Mouse (Mus musculus): Measurements from ENCODE around the gene Ndufa8. TPM values are rescaled to one million over a fixed set of nuclear protein-coding genes. Genes with fewer than 3 reads are reported as not detected.

Ndufa8 gene
- polyA plus RNA-seq, 1 experiment from 2014 or later, result 169 TPM

- no peaks in the 10 kb centered on the region for H3K27me3 ChIP-seq
- H3K27ac ChIP-seq, result no peak overlapping the region
- no peak overlapping the region for H3K4me3 ChIP-seq (replicated peaks)
- H3K36me3 ChIP-seq (replicated peaks), result no peaks in the 10 kb centered on the region
- H3K9ac ChIP-seq, result no peak overlapping the region
- H3K4me2 ChIP-seq, result no peak overlapping the region
- no peaks in the 10 kb centered on the region for H3K9me3 ChIP-seq
- ATAC-seq (ENCODE audit: low FRiP score), result no peak
- H3K4me1 ChIP-seq, result peaks cover 7% of the 10 kb centered on the region
- 50% methylated on average over 1 of the region's 1 CpGs for whole genome bisulfite sequencing
Measured at GRCm38 (mm10) chr2:36000390-36000789, 48.8 kb downstream of the Ndufa8 start.

GRCm38 (mm10) chr2:35999212-35999611, 50.0 kb downstream of the Ndufa8 start:
- Histone ChIP-seq H3K27ac (no peak overlapping the region), H3K9me3 (no peaks in the 10 kb centered on the region), H3K4me2 (no peak overlapping the region), H3K36me3 (replicated peaks) (no peaks in the 10 kb centered on the region), H3K4me1 (peaks cover 7% of the 10 kb centered on the region), H3K4me3 (replicated peaks) (no peak overlapping the region), H3K27me3 (peaks cover 2% of the 10 kb centered on the region; the same call in 1 of the 2 replicates), H3K9ac (no peak overlapping the region)
- ATAC-seq (ENCODE audit: low FRiP score), result no peak

DNA sequence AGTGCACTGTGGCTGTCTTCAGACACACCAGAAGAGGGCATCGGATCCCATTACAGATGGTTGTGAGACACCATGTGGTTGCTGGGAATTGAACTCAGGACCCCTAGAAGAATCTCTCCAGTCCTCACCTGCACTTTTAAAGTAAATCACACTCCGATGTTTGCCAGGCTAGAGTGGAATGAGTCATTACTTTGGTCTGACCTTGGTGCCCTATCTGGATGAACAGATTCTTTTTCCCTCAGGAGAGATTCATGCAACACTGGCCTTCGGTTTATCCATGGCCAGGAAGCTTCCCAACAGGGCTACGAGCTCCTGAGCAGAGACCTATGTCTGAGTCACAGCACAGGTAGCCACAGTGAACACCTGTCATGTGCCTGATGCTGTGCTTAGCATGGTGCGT, 50.8 kb downstream of the Ndufa8 start:
- Histone ChIP-seq H3K27me3 (peaks cover 2% of the 10 kb centered on the region; the same call in 1 of the 2 replicates), H3K4me2 (no peak overlapping the region), H3K4me1 (peaks cover 7% of the 10 kb centered on the region; the same call in 1 of the 2 replicates), H3K4me3 (replicated peaks) (no peak overlapping the region), H3K27ac (no peak overlapping the region), H3K36me3 (replicated peaks) (no peaks in the 10 kb centered on the region), H3K9ac (no peak overlapping the region), H3K9me3 (no peaks in the 10 kb centered on the region)
- 85% methylated on average over 5 of the region's 5 CpGs for WGBS
- ATAC-seq (ENCODE audit: low FRiP score), result no peak

- peaks cover under 1% of the 10 kb centered on the region; the same call in 1 of the 2 replicates for H3K4me1 ChIP-seq
- H3K9me3 ChIP-seq, result no peaks in the 10 kb centered on the region
- no peak overlapping the region for H3K27ac ChIP-seq
- no peaks in the 10 kb centered on the region for H3K36me3 ChIP-seq (replicated peaks)
- no peak for ATAC-seq (ENCODE audit: low FRiP score)
- peaks cover 2% of the 10 kb centered on the region; the same call in 1 of the 2 replicates for H3K27me3 ChIP-seq
- no peak overlapping the region for H3K4me2 ChIP-seq
- H3K9ac ChIP-seq, result no peak overlapping the region
- 75% methylated on average over 2 of the region's 2 CpGs for WGBS
- H3K4me3 ChIP-seq (replicated peaks), result no peak overlapping the region
Measured at GRCm38 (mm10) chr2:35996753-35997152, 52.5 kb downstream of the Ndufa8 start.

DNA sequence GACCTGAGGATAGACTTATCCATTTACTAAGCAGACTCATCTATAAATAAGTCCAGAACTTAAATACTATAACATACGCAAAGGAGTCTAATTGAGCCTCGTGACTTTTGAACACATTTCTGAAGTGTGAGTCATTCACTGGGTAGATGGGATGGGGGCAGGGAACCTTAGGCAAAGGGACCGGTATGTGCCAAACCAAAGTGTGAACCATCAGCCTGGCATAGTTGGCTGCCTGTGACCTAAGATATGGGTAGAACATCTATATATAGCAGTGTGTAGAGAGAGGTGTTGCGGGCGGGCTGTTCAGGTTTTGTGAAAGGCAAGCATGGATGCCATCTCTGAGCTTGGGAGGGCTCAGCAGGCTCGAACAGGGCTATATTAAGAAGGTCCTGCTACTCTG, 54.9 kb downstream of the Ndufa8 start:
- H3K9ac ChIP-seq, result no peak overlapping the region
- no peak for ATAC-seq (ENCODE audit: low FRiP score)
- H3K27ac ChIP-seq, result no peak overlapping the region
- no peak overlapping the region for H3K4me2 ChIP-seq
- no peaks in the 10 kb centered on the region for H3K36me3 ChIP-seq (replicated peaks)
- WGBS, result 84% methylated on average over 6 of the region's 6 CpGs
- no peak overlapping the region for H3K4me3 ChIP-seq (replicated peaks)
- H3K9me3 ChIP-seq, result no peaks in the 10 kb centered on the region
- no peaks in the 10 kb centered on the region for H3K4me1 ChIP-seq
- peaks cover 9% of the 10 kb centered on the region; the same call in 1 of the 2 replicates for H3K27me3 ChIP-seq

- ATAC-seq (ENCODE audit: low FRiP score), result no peak
- H3K27ac ChIP-seq, result no peak overlapping the region
- no peaks in the 10 kb centered on the region for H3K4me1 ChIP-seq
- H3K27me3 ChIP-seq, result peaks cover 9% of the 10 kb centered on the region; the same call in 1 of the 2 replicates
- H3K36me3 ChIP-seq (replicated peaks), result no peaks in the 10 kb centered on the region
- no peak overlapping the region for H3K4me3 ChIP-seq (replicated peaks)
- H3K4me2 ChIP-seq, result no peak overlapping the region
- 80% methylated on average over 2 of the region's 2 CpGs for WGBS
- no peaks in the 10 kb centered on the region for H3K9me3 ChIP-seq
- H3K9ac ChIP-seq, result no peak overlapping the region
Measured at GRCm38 (mm10) chr2:35993481-35993880, 55.7 kb downstream of the Ndufa8 start.

DNA sequence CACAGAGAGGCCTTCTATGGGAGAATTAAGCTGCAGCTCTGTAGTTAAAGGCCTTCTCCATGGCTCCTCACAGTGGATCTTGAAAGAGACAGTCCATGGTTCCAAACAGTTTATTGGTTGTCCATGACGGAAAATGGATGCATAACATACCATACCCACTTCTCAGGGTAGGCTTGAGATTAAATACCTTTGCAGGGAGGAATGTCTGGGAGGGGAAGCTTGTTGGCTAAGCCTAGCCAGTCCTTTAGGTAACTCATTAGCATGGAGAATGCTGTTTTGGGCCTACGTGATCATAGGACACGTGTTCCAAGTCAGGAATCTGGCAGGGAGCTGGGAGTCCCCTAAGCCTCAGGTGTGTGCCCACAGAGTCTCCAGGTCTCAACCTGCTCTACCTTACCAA, 56.9 kb downstream of the Ndufa8 start:
- Histone ChIP-seq H3K27me3 (peaks cover 13% of the 10 kb centered on the region), H3K9me3 (no peaks in the 10 kb centered on the region), H3K4me3 (replicated peaks) (no peak overlapping the region), H3K9ac (no peak overlapping the region), H3K27ac (no peak overlapping the region), H3K4me1 (no peaks in the 10 kb centered on the region), H3K4me2 (no peak overlapping the region), H3K36me3 (replicated peaks) (no peaks in the 10 kb centered on the region)
- 88% methylated on average over 3 of the region's 3 CpGs for WGBS
- no peak for ATAC-seq (ENCODE audit: low FRiP score)

Other genes starting within 250 kb of the Ndufa8 start
- 2.9 and 3.8 TPM in 2 replicates for gene Ttll11, start 69.5 kb downstream of the Ndufa8 start, polyA plus RNA-seq (2016; fragmentation: Nextera tagmentation; extraction: Ambion mirVana)
- 0.69 and 1.3 TPM in 2 replicates for gene Morn5, start 52 bp upstream of the Ndufa8 start, polyA plus RNA-seq (2016; fragmentation: Nextera tagmentation; extraction: Ambion mirVana)
- 21.9 and 34.2 TPM in 2 replicates for gene Lhx6, start 56.0 kb upstream of the Ndufa8 start, polyA plus RNA-seq (2016; fragmentation: Nextera tagmentation; extraction: Ambion mirVana)
- gene Mrrf, start 87.0 kb upstream of the Ndufa8 start, polyA plus RNA-seq (2016; fragmentation: Nextera tagmentation; extraction: Ambion mirVana), result 23.2 and 23.4 TPM in 2 replicates
- gene Rbm18, start 87.4 kb upstream of the Ndufa8 start, polyA plus RNA-seq (2016; fragmentation: Nextera tagmentation; extraction: Ambion mirVana), result 113 and 121 TPM in 2 replicates
- gene Ptgs1, start 181.0 kb upstream of the Ndufa8 start, polyA plus RNA-seq (2016; fragmentation: Nextera tagmentation; extraction: Ambion mirVana), result 2.5 and 3.7 TPM in 2 replicates

All from forebrain, embryonic 12.5 days (tissue).